Mouse (Mus musculus) hindbrain, embryonic 14.5 days (tissue): Measurements from ENCODE around the gene Pcbd1. TPM values are rescaled to one million over a fixed set of nuclear protein-coding genes. Genes with fewer than 3 reads are reported as not detected.
"Not testable (repeated sequence)": the region's sequence is repeated elsewhere in the genome, so short reads cannot be mapped to it uniquely, and the experiment has no call there.

Experiments used
- ATAC-seq: fragments of 200-750 bp; cut with Nextera tagmentation; 2 replicates; pipeline ENCODE4 v1.8.0; 2017; ENCODE audit warnings: moderate number of reproducible peaks, mild to moderate bottlenecking, moderate TSS enrichment, moderate library complexity; ENCODE audit not compliant: low FRiP score
- DNase-seq: peaks from one replicate; pipeline ENCODE4 v3.0.0-alpha.2; 2015; ENCODE audit warnings: low spot score
- H3K27ac ChIP-seq: fragments of 300-500 bp; sonication (generic); 2 replicates; pipeline ENCODE4 v1.5.1; 2014; ENCODE audit warnings: mild to moderate bottlenecking, moderate library complexity
- H3K27me3 ChIP-seq: fragments of 300-500 bp; sonication (generic); 2 replicates; pipeline ENCODE4 v1.6.1; 2014; ENCODE audit warnings: mild to moderate bottlenecking, low read length, mixed read lengths; ENCODE audit not compliant: control insufficient read depth, insufficient read depth
- H3K36me3 ChIP-seq: fragments of 300-500 bp; sonication (generic); replicated peaks from 2 replicates; pipeline ENCODE4 v1.6.1; 2014; ENCODE audit not compliant: control insufficient read depth, insufficient read depth
- H3K4me1 ChIP-seq: fragments of 300-500 bp; sonication (generic); replicated peaks from 2 replicates; pipeline ENCODE4 v1.6.1; 2014; ENCODE audit warnings: antibody characterized with exemption, low read length, mixed read lengths; ENCODE audit not compliant: control insufficient read depth, insufficient read depth
- H3K4me2 ChIP-seq: fragments of 300-500 bp; sonication (generic); replicated peaks from 2 replicates; pipeline ENCODE4 v1.6.1; 2014; ENCODE audit warnings: mild to moderate bottlenecking, moderate library complexity
- H3K4me3 ChIP-seq: fragments of 300-500 bp; sonication (generic); replicated peaks from 2 replicates; pipeline ENCODE4 v1.5.1; 2014; ENCODE audit warnings: mild to moderate bottlenecking, low read length
- H3K9ac ChIP-seq: fragments of 300-500 bp; sonication (generic); 2 replicates; pipeline ENCODE4 v1.6.1; 2014
- H3K9me3 ChIP-seq: fragments of 300-500 bp; sonication (generic); 2 replicates; pipeline ENCODE4 v1.6.1; 2016; ENCODE audit warnings: low read length; ENCODE audit not compliant: control insufficient read depth
- WGBS: fragments of 180-500 bp; shearing (Covaris S2); extraction: QIAGEN DNeasy Blood & Tissue Kit; methylation state at CpG from one replicate; pipeline ENCODE4 v1.1.7; 2014; 5-methylcytosine and 5-hydroxymethylcytosine counted together
- polyA plus RNA-seq: library from polyadenylated mRNA; unstranded; fragments of >200 nt; fragmentation: Nextera tagmentation; extraction: Ambion mirVana; gene quantifications from 2 replicates; pipeline ENCODE4 v1.2.1, GENCODE M21; 2014

Gene Pcbd1
- polyA plus RNA-seq, 1 experiment from 2014 or later = 48.5 TPM

DNA sequence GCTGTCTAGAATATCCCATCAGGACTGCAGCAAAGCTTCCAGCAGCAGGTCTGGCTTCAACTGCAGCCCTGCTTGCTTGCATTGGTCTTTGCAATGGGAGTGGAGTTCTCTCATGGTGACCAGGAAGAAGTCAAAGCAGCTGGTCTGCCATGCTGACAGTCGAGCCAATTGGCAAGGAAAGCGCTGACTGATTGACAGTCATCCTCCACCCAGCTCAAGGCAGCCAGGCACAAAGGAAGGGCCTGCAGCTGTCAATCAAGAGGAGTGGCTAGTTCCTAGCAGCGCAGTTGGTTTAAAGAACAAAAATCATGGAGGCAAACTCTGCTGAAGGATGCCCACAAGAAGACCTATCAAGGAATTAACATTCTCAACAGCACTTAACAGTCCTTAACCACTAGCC lies 2.6 kb upstream of the Pcbd1 start:
- ATAC-seq (0 out of 2 replicates have a peak, but pooled peaks have one; percentile 53), DNase-seq (no peak)
- Histone ChIP-seq H3K9me3 (no peaks in the 10 kb centered on the region), H3K27me3 (no peaks in the 10 kb centered on the region), H3K4me1 (peaks cover 12% of the 10 kb centered on the region), H3K36me3 (no peaks in the 10 kb centered on the region), H3K27ac (no peak overlapping the region), H3K9ac (no peak overlapping the region), H3K4me2 (no peak overlapping the region), H3K4me3 (no peak overlapping the region)
- WGBS = 37% methylated on average over 3 of the region's 3 CpGs

DNA sequence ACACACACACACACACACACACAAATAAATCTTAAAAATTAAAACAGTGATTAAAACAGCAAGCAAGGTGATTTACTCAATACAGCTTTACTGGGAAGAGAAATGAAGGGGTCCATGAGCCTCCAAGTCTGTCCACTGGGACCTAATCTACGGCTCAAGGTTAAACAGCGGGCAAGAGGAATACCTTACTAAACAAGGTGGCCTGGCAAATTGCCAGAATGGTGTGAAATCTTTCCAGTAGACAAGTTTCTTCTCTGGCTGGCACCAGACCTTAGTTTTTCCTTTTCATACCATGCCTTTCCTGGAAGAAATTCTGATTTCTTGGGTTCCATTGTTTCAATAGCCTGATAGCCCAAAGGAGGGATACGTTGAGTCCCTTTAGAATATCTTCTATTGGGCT lies 663 bp upstream of the Pcbd1 start:
- 81% methylated on average over 3 of the region's 3 CpGs for WGBS
- H3K9ac ChIP-seq = no peak overlapping the region
- 0 out of 2 replicates have a peak overlapping the region, but pooled peaks have one; percentile 74 for H3K4me2 ChIP-seq
- H3K4me3 ChIP-seq = no peak overlapping the region
- no peaks in the 10 kb centered on the region for H3K27me3 ChIP-seq
- DNase-seq = no peak
- H3K4me1 ChIP-seq = peaks cover 12% of the 10 kb centered on the region
- no peaks in the 10 kb centered on the region for H3K36me3 ChIP-seq
- H3K9me3 ChIP-seq = no peaks in the 10 kb centered on the region
- no peak overlapping the region for H3K27ac ChIP-seq
- no peak for ATAC-seq

DNA sequence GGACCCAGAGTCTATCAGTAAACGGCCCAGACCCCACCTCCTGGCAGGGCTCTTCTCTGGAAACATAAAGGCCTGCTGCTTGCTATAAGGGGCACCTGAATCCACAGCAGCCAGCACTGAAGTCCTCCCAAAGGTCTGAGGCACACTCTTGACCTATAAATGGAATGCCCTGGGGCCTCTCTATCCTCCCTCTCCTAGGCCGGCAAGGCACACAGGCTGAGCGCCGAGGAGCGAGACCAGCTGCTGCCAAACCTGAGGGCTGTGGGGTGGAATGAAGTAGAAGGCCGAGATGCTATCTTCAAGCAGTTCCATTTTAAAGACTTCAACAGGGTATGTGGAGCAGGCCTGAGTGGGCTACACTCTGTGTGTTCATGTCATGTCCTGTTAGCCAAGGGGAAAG lies 2.7 kb downstream of the Pcbd1 start:
- Histone ChIP-seq H3K36me3 (no peaks in the 10 kb centered on the region), H3K4me1 (peaks cover 12% of the 10 kb centered on the region), H3K4me3 (no peak overlapping the region), H3K4me2 (no peak overlapping the region), H3K27me3 (no peaks in the 10 kb centered on the region), H3K9ac (no peak overlapping the region), H3K9me3 (no peaks in the 10 kb centered on the region), H3K27ac (no peak overlapping the region)
- ATAC-seq = no peak
- DNase-seq = no peak
- WGBS = 76% methylated on average over 6 of the region's 6 CpGs

DNA sequence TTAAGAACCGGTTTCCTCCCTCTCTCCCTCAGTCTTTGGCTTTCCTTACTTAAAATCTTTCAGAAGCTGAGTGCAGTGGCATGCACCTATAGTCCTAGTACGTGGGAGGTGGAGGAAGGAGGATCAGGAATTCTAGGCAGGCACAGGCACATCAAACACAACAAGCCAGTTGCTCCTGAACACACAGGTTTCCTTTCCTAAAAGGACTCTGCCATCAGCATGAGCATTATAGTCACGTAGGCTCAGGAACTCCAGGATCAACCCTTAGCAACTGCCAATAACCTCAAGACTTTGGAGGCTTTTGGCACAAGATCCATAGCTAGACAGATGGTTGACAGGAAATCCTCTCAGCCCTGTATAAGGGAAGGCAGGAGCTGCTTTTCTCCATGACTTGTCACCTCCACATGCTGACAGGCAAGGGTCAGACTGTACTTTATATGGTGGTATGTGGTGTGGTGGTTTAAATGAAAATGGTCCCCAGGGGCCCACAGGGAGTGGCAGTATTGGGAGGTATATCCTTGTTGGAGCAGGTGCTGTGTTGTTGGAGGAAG lies 14.5 kb downstream of the Pcbd1 start:
- 92% methylated on average over 3 of the region's 3 CpGs for WGBS
- no peak overlapping the region for H3K9ac ChIP-seq
- H3K9me3 ChIP-seq = no peaks in the 10 kb centered on the region
- no peaks in the 10 kb centered on the region for H3K4me1 ChIP-seq
- no peak for DNase-seq
- peaks cover 97% of the 10 kb centered on the region for H3K36me3 ChIP-seq
- H3K4me2 ChIP-seq = no peak overlapping the region
- ATAC-seq = no peak
- no peaks in the 10 kb centered on the region for H3K27me3 ChIP-seq
- no peak overlapping the region for H3K27ac ChIP-seq
- H3K4me3 ChIP-seq = no peak overlapping the region

DNA sequence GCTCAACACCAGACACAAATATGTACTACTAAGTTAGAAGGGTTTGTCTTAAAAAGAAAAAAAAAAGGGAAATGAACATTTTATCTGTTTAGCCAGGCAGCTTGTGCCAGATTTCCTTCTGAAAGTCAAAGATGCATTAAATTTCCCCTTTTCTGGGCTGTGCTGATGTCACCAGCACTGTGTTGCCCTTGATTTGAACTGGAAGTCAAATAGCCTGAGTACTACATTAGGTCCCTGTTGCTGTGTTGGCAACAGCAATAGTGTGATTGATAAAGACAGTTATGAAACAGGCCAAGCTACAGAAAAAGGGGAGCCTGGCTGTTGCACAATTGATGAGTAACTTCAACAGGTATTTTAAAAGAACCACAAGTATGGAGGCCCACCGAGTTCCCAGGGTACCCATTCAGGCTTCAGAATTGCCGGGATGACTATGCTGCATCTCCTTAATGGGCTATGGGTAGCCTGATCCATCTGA lies 25.2 kb downstream of the Pcbd1 start:
- H3K9ac ChIP-seq = no peak overlapping the region
- DNase-seq (no peak), ATAC-seq (no peak)
- H3K9me3 ChIP-seq = no peaks in the 10 kb centered on the region
- H3K4me3 ChIP-seq = no peak overlapping the region
- no peaks in the 10 kb centered on the region for H3K27me3 ChIP-seq
- no peak overlapping the region for H3K27ac ChIP-seq
- H3K4me1 ChIP-seq = no peaks in the 10 kb centered on the region
- no peak overlapping the region for H3K4me2 ChIP-seq
- peaks cover 70% of the 10 kb centered on the region for H3K36me3 ChIP-seq
- WGBS = 93% methylated on average over 2 of the region's 2 CpGs

DNA sequence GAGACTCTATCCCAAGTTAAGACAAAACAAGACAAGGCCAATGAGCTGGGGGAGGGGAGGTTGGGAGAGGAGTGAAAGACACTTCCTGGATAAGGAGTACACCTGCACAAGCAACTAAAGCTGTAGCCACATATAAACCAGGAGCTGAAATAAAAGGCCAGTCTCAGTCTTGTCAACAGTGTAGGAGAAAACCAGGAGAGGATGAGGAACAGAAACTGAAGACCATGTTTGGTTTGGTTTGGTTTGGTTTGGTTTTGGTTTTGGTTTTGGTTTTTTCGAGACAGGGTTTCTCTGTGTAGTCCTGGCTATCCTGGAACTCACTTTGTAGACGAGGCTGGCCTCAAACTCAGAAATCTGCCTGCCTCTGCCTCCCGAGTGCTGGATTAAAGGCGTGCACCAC lies 32.6 kb downstream of the Pcbd1 start:
- not testable (repeated sequence) for ATAC-seq, H3K4me1 ChIP-seq, H3K4me3 ChIP-seq, H3K9me3 ChIP-seq, H3K27ac ChIP-seq, H3K9ac ChIP-seq, H3K27me3 ChIP-seq, H3K4me2 ChIP-seq, DNase-seq
- WGBS = 91% methylated on average over 4 of the region's 4 CpGs
- peaks cover 44% of the 10 kb centered on the region for H3K36me3 ChIP-seq

DNA sequence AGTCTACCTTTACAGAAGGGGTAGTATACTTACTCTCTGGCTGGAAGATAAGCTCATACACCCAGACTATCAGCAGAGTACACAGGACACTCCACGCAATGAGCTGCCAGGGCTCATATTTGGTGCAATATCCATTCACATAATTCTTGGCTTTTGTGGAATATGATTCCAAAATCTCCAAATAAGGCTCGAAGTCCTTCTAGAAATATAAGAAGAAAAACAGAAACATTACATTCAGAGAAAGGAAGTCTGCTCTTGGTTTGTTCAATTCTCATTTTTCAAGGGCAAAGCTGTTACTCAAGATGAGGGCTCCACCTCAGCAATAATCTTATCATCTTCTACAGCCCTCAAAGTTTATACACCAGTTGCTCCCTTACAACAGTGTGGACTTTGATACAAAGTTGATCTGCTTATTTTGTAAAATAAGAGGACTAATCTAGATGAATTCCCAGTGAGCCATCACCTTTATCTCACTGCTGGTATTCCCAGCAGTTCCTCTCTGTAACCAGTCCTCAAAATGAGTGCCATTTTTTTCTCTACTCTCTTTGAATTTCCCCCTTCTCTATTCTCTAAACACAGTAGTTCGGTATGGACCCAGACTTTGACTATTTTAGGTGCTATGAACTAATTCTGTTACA lies 34.3 kb downstream of the Pcbd1 start:
- Histone ChIP-seq H3K4me2 (no peak overlapping the region), H3K4me3 (no peak overlapping the region), H3K9me3 (no peaks in the 10 kb centered on the region), H3K27ac (no peak overlapping the region), H3K9ac (no peak overlapping the region), H3K36me3 (peaks cover 35% of the 10 kb centered on the region), H3K4me1 (no peaks in the 10 kb centered on the region), H3K27me3 (no peaks in the 10 kb centered on the region)
- ATAC-seq (no peak), DNase-seq (no peak)
- WGBS = 96% methylated on average over 3 of the region's 3 CpGs

DNA sequence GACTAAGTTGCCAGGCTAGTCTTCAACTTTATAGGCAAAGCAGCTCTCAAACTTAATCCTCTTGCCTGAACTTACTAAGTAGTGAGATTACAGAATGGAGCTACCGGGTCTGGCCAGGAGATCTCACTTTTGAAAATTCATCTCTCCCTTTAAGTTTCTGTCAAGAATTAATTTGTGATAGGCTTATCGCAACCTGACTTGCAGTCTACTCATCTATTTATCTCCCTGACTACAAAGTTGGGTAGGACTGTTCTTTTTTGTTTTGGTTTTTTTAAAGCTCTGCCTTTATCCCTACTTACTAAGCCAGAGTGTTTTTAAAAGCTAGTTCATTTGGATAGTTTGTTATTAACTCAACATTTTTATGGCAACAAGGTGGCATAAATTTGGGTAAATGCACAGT lies 35.3 kb downstream of the Pcbd1 start:
- 97% methylated on average over 2 of the region's 2 CpGs for WGBS
- no peak for ATAC-seq
- peaks cover 35% of the 10 kb centered on the region for H3K36me3 ChIP-seq

DNA sequence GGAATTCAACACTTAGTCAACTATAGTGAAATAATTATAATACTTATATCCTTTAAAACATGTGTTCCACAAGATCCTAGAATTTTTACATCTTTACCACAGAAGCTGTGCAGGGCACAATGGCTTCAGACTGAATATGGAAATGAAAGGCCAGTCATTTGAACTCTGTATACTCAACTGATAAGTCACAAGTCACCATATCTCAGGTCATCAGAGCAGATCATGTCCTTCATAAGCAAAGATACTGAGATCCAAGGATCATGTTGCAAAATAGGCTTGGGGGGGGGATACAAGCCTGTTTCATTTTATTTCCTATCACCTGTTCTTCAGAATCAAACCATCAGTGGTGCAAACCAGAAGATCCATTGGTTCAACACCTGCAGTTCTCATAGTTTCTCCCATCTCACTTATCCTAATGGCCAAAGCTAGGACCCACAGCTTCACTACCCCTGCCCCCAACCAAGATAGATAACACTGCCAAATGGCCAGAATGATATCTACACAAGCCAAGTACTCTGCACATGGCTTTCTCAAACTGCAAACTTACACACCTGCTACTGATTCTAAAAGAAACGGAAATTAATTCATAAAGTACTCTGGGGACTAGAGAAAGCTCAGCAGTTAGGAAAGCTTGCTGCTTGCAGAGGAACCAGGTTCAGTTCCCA lies 39.7 kb downstream of the Pcbd1 start:
- H3K36me3 ChIP-seq = no peaks in the 10 kb centered on the region
- H3K9me3 ChIP-seq = no peaks in the 10 kb centered on the region
- no peak for DNase-seq
- 83% methylated on average over 1 of the region's 1 CpGs for WGBS
- H3K27me3 ChIP-seq = no peaks in the 10 kb centered on the region
- no peak overlapping the region for H3K9ac ChIP-seq
- ATAC-seq = no peak
- H3K27ac ChIP-seq = no peak overlapping the region
- no peak overlapping the region for H3K4me3 ChIP-seq
- no peaks in the 10 kb centered on the region for H3K4me1 ChIP-seq
- H3K4me2 ChIP-seq = no peak overlapping the region

More for the DNA sequence above, 35.3 kb downstream of the Pcbd1 start:
- Histone ChIP-seq H3K4me2 (no peak overlapping the region), H3K4me3 (no peak overlapping the region), H3K9ac (no peak overlapping the region), H3K4me1 (no peaks in the 10 kb centered on the region), H3K9me3 (no peaks in the 10 kb centered on the region), H3K27ac (no peak overlapping the region), H3K27me3 (no peaks in the 10 kb centered on the region)
- DNase-seq = no peak
